Mouse (Mus musculus) lung, embryonic 14.5 days (tissue): Measurements from ENCODE around the gene Ablim1. TPM values are rescaled to one million over a fixed set of nuclear protein-coding genes. Genes with fewer than 3 reads are reported as not detected.

Experiments
- ATAC-seq: fragments of 200-750 bp; cut with Nextera tagmentation; 2 replicates; pipeline ENCODE4 v1.8.0; 2017; ENCODE audit warnings: mild to moderate bottlenecking, moderate TSS enrichment, moderate library complexity; ENCODE audit not compliant: insufficient read depth
- DNase-seq: peaks from one replicate; pipeline ENCODE4 v3.0.0-alpha.2; 2015
- H3K27ac ChIP-seq: fragments of 300-500 bp; sonication (generic); 2 replicates; pipeline ENCODE4 v1.5.1; 2014; ENCODE audit warnings: low read depth, mild to moderate bottlenecking, moderate library complexity
- H3K27me3 ChIP-seq: fragments of 300-500 bp; sonication (generic); 2 replicates; pipeline ENCODE4 v1.6.1; 2014; ENCODE audit warnings: low read length, control low read depth; ENCODE audit not compliant: insufficient read depth
- H3K36me3 ChIP-seq: fragments of 300-500 bp; sonication (generic); 2 replicates; pipeline ENCODE4 v1.6.1; 2014; ENCODE audit warnings: control low read depth; ENCODE audit not compliant: insufficient read depth
- H3K4me1 ChIP-seq: fragments of 300-500 bp; sonication (generic); 2 replicates; pipeline ENCODE4 v1.6.1; 2014; ENCODE audit warnings: antibody characterized with exemption, control low read depth; ENCODE audit not compliant: insufficient read depth
- H3K4me2 ChIP-seq: fragments of 300-500 bp; sonication (generic); 2 replicates; pipeline ENCODE4 v1.6.1; 2014; ENCODE audit warnings: mild to moderate bottlenecking
- H3K4me3 ChIP-seq: fragments of 300-500 bp; sonication (generic); 2 replicates; pipeline ENCODE4 v1.5.1; 2014; ENCODE audit warnings: low read depth, low read length
- H3K9ac ChIP-seq: fragments of 300-500 bp; sonication (generic); 2 replicates; pipeline ENCODE4 v1.6.1; 2014
- H3K9me3 ChIP-seq: fragments of 300-500 bp; sonication (generic); 2 replicates; pipeline ENCODE4 v1.6.1; 2016; ENCODE audit warnings: low read depth, low read length, control low read depth
- CTCF ChIP-seq: IDR thresholded peaks from 2 replicates; pipeline ENCODE4 v1.5.1; 2016; ENCODE audit warnings: antibody characterized with exemption, low read depth
- WGBS: fragments of 180-500 bp; shearing (Covaris S2); extraction: QIAGEN DNeasy Blood & Tissue Kit; methylation state at CpG from one replicate; pipeline ENCODE4 v1.1.7; 2014; 5-methylcytosine and 5-hydroxymethylcytosine counted together
- polyA plus RNA-seq: library from polyadenylated mRNA; unstranded; fragments of >200 nt; fragmentation: Nextera tagmentation; extraction: Ambion mirVana; gene quantifications from 2 replicates; pipeline ENCODE4 v1.2.1, GENCODE M21; 2014

The Ablim1 gene
- polyA plus RNA-seq, 1 experiment from 2014 or later: 39.9 TPM

DNA sequence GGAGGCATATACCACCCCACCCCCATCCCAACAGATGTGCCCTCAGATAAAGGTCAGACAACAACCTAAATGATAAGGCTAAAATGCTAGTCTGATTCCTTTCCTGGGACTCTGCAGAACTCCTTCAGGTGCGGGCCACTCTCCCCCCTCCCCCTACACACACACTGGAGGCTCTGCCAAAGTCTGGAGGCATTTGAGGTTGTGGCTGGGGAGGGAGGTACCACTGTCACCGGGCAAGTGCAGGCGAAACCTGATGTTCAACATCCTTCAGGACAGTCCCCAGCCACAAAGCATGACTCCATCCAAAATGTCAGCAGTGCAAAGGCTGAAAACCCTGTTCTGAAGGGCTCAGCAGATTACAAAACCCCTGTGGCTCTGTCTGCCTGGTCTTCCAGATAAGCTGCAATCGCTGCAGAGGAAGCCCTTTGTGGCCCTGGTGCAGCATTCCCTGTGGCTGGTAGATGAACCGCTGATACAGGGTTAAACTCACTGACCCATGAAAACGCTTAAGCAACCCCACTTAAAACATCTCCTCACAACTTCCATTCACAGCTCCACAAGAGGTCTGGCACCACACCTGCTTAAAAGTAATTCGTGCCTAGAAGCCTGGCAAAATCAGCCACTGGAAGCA lies 197.7 kb downstream of the Ablim1 start:
- no peak for DNase-seq

DNA sequence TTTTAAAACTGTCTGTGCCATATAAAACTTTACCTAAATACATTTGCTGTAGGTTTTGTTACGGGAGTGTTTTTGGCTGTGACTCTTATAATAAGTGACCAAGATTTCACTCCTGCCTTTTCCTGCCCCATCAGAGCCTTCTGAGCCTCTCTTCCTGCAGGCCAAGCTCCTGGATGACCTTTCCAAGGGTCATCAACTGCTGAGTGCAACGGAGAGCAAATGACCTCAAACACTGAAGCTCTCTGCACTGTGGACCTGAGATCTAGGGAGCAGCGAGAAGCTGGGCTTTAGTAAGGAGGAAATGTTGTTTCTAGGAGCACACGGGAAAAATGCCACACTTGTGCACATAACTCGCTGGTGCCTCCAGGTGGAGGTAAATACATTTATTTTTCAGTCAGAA lies 199.0 kb downstream of the Ablim1 start:
- H3K9ac ChIP-seq: no peak overlapping the region
- no peak overlapping the region for H3K27ac ChIP-seq
- no peak overlapping the region for H3K4me3 ChIP-seq
- TF ChIP-seq CTCF: no peak
- H3K27me3 ChIP-seq: no peaks in the 10 kb centered on the region
- no peak overlapping the region for H3K4me2 ChIP-seq
- 0 out of 2 replicates have a peak, but pooled peaks cover 3% of the 10 kb centered on the region for H3K36me3 ChIP-seq
- ATAC-seq (no peak), DNase-seq (no peak)
- H3K4me1 ChIP-seq: peaks cover 31% of the 10 kb centered on the region
- H3K9me3 ChIP-seq: no peaks in the 10 kb centered on the region
- WGBS: 50% methylated on average over 5 of the region's 5 CpGs

More for the DNA sequence above, 197.7 kb downstream of the Ablim1 start:
- 12% methylated on average over 7 of the region's 7 CpGs for WGBS
- Histone ChIP-seq H3K4me3 (peak overlapping the region; percentile 41), H3K27me3 (no peaks in the 10 kb centered on the region), H3K9ac (peak overlapping the region; percentile 36; the same call in 1 of the 2 replicates), H3K4me1 (peaks cover 31% of the 10 kb centered on the region), H3K9me3 (no peaks in the 10 kb centered on the region), H3K36me3 (0 out of 2 replicates have a peak, but pooled peaks cover 3% of the 10 kb centered on the region), H3K27ac (peak overlapping the region; percentile 50; the same call in 1 of the 2 replicates), H3K4me2 (peak overlapping the region; percentile 63)
- no peak for ATAC-seq
- TF ChIP-seq CTCF: 0 out of 2 replicates have a peak, but pooled peaks have one; percentile 12

GRCm38 (mm10) chr19:57114951-57115350 lies 199.8 kb downstream of the Ablim1 start:
- Histone ChIP-seq H3K9ac (no peak overlapping the region), H3K27me3 (no peaks in the 10 kb centered on the region), H3K4me3 (no peak overlapping the region), H3K4me2 (no peak overlapping the region), H3K27ac (no peak overlapping the region), H3K36me3 (0 out of 2 replicates have a peak, but pooled peaks cover 3% of the 10 kb centered on the region), H3K9me3 (no peaks in the 10 kb centered on the region), H3K4me1 (peaks cover 32% of the 10 kb centered on the region)
- WGBS: 31% methylated on average over 5 of the region's 5 CpGs
- TF ChIP-seq CTCF: no peak
- DNase-seq (no peak), ATAC-seq (no peak)

DNA sequence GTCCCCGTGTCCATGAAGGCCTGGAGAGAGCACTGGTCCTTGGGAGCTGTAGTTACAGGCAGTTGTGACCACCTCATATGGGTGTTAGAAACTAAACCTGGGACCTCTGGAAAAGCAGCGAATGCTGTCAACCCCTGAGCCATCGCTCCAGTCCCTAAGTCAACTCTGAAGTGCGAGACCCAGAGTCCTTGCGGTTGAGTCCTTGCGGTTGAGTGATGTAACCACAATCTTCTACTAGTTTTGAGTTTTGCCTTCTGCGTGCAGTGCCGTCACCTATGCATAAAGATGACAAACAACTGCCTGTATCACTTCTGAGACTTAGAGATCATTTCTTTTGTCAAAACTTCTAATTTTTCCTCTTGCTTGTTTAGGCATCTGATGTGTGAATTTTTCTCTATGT lies 200.7 kb downstream of the Ablim1 start:
- ATAC-seq (no peak), DNase-seq (no peak)
- Histone ChIP-seq H3K9me3 (no peaks in the 10 kb centered on the region), H3K4me2 (no peak overlapping the region), H3K27ac (no peak overlapping the region), H3K9ac (no peak overlapping the region), H3K4me1 (peaks cover 26% of the 10 kb centered on the region), H3K4me3 (no peak overlapping the region), H3K27me3 (no peaks in the 10 kb centered on the region), H3K36me3 (0 out of 2 replicates have a peak, but pooled peaks cover 3% of the 10 kb centered on the region)
- WGBS: 93% methylated on average over 8 of the region's 8 CpGs
- TF ChIP-seq CTCF: no peak

DNA sequence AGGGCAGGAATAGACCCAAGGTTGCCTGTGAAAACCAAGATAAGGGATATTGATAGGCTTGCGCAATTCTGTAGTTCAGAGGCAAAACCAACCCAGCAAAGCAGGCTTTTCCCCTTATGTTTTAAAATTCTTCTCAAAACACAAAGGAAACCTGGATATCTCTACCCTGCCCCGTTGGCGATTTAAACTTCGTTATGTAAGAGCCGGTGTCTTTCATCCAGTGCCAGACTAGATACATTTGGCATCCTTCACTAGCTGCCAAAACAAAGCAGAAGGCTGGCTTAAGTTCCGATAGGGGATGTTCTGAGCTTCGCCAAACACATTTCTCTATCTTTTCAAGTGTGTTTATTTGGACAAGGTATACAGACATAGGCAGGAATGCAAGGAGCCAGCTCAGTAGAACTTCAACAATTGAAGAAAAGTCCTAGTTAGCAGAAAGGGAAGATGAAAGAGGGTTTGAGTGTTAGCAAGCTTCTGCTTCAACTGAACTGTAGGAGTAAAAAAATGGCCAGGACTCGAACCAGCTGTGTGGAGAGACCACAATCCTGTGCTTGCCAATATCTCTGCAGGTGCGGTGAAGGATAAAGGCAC lies 201.8 kb downstream of the Ablim1 start:
- peaks cover 23% of the 10 kb centered on the region for H3K4me1 ChIP-seq
- no peak overlapping the region for H3K4me3 ChIP-seq
- H3K27ac ChIP-seq: peak overlapping the region; percentile 60; the same call in 1 of the 2 replicates
- H3K27me3 ChIP-seq: no peaks in the 10 kb centered on the region
- H3K9ac ChIP-seq: no peak overlapping the region
- no peak for TF ChIP-seq CTCF
- ATAC-seq (peak; percentile 50), DNase-seq (peak; percentile 85)
- H3K4me2 ChIP-seq: no peak overlapping the region
- H3K36me3 ChIP-seq: 0 out of 2 replicates have a peak, but pooled peaks cover 3% of the 10 kb centered on the region
- no peaks in the 10 kb centered on the region for H3K9me3 ChIP-seq
- WGBS: 15% methylated on average over 9 of the region's 9 CpGs

- peak overlapping the region; percentile 60; the same call in 1 of the 2 replicates for H3K27ac ChIP-seq
- no peak overlapping the region for H3K4me2 ChIP-seq
- H3K9me3 ChIP-seq: no peaks in the 10 kb centered on the region
- 57% methylated on average over 8 of the region's 8 CpGs for WGBS
- H3K27me3 ChIP-seq: no peaks in the 10 kb centered on the region
- no peak overlapping the region for H3K4me3 ChIP-seq
- peak; percentile 6; the same call in 1 of the 2 replicates for ATAC-seq
- H3K4me1 ChIP-seq: peaks cover 19% of the 10 kb centered on the region
- no peak for DNase-seq
- H3K9ac ChIP-seq: no peak overlapping the region
- H3K36me3 ChIP-seq: 0 out of 2 replicates have a peak, but pooled peaks cover 3% of the 10 kb centered on the region
- no peak for TF ChIP-seq CTCF
Observed at GRCm38 (mm10) chr19:57112231-57112815, 202.4 kb downstream of the Ablim1 start.

DNA sequence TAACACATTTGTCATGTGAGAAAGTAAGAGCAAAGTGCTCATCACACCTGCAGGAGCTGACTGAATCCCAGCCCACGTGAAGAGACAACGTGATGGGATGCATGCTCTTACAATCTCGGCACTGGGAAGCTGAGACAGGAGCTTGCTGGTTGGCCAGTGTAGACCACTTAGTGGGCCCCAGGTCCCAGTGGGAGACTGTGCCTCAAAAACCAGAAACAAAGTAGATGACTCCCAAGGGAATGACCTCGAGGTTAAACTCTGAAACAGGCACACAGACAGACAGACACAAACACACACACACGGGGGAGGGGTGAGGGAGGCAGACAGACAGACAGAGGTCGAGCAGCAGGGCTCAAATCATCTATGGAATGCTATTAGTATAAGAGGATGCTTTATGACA lies 203.4 kb downstream of the Ablim1 start:
- Histone ChIP-seq H3K9ac (no peak overlapping the region), H3K27ac (no peak overlapping the region), H3K27me3 (no peaks in the 10 kb centered on the region), H3K4me2 (no peak overlapping the region), H3K36me3 (0 out of 2 replicates have a peak, but pooled peaks cover 3% of the 10 kb centered on the region), H3K9me3 (no peaks in the 10 kb centered on the region), H3K4me1 (peaks cover 11% of the 10 kb centered on the region; the same call in 1 of the 2 replicates), H3K4me3 (no peak overlapping the region)
- no peak for ATAC-seq
- no peak for TF ChIP-seq CTCF
- DNase-seq: no peak
- WGBS: 51% methylated on average over 6 of the region's 6 CpGs
